Mouse (Mus musculus): Measurements from ENCODE around the gene Ecd. TPM values are rescaled to one million over a fixed set of nuclear protein-coding genes. Genes with fewer than 3 reads are reported as not detected.

Gene Ecd
- polyA plus RNA-seq, 1 experiment from 2014 or later: 58.6 TPM

DNA sequence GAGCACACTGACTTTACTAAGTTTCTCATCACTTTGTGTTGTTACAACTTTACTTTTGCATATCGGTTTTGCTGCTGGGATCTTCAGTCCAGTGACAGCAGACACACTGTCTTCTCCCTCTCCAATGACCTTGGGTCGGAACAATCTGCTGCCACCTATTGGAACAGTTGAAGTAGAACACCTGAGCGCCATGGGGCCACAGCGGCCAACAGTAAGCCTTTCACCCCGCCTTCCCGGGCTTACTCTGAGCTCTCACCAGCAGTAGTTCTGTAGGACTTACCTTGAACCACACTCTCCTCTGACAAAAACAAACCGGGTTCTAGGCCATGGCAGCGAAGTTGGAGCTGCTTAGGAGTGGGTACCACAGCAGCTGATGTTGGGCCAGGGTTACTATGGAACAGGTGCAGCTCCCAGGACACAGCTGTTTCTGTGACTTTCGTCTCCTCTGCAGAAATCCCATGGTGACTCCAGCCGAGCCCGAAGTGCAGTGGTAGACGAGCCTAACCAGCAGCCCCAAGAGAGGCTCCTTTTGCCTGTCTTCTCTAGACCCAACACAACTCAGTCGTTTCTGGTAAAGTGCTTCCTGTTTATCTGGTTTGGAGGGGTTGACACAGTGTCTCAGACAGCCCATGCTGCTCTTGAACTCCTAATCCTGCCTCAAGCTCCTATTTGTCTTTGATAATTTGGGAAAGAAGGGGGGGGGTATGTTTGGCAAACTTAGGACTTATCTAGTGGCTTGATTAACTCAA lies 30.6 kb upstream of the Ecd start:
- Histone ChIP-seq H3K4me3 (ENCODE audit: low read depth, low read length) (no peak overlapping the region), H3K27me3 (replicated peaks; ENCODE audit: control insufficient read depth, insufficient read depth, low read length) (no peaks in the 10 kb centered on the region), H3K9ac (ENCODE audit: low read length) (no peak overlapping the region), H3K4me2 (ENCODE audit: low read length) (no peak overlapping the region), H3K36me3 (ENCODE audit: control insufficient read depth, insufficient read depth, low read length) (peaks cover 64% of the 10 kb centered on the region), H3K4me1 (ENCODE audit: control insufficient read depth, insufficient read depth, low read length) (no peaks in the 10 kb centered on the region), H3K27ac (ENCODE audit: low read depth, low read length) (no peak overlapping the region), H3K9me3 (replicated peaks; ENCODE audit: control insufficient read depth, low read length) (no peaks in the 10 kb centered on the region)
- DNase-seq (ENCODE audit: low spot score): peak; percentile 34
- ATAC-seq: peak; percentile 72; the same call in 1 of the 2 replicates
- 35% methylated on average over 13 of the region's 13 CpGs for WGBS

DNA sequence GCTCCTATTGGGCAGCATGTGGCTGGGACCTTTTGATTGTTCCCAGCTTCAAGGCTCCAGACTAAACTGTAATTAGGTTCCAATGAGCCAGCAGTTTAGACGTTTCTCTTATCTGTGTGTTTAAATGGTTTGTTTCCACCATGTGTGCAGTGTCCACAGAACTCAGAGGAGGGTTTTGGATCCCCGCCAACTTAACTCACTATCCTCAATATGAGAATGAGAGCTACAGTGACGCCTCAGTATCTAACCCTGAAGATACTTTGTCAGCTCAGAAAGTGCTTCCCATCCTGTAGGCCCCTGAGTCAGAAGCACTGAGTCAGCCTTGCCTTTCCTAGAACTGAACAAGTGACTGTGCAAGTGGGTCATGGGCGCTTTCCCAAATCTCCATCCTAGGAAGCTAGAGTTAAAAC lies 29.2 kb upstream of the Ecd start:
- Histone ChIP-seq H3K4me3 (ENCODE audit: low read depth, low read length) (no peak overlapping the region), H3K4me1 (ENCODE audit: control insufficient read depth, insufficient read depth, low read length) (no peaks in the 10 kb centered on the region), H3K9ac (ENCODE audit: low read length) (no peak overlapping the region), H3K4me2 (ENCODE audit: low read length) (no peak overlapping the region), H3K27me3 (replicated peaks; ENCODE audit: control insufficient read depth, insufficient read depth, low read length) (no peaks in the 10 kb centered on the region), H3K27ac (ENCODE audit: low read depth, low read length) (no peak overlapping the region), H3K9me3 (replicated peaks; ENCODE audit: control insufficient read depth, low read length) (no peaks in the 10 kb centered on the region), H3K36me3 (ENCODE audit: control insufficient read depth, insufficient read depth, low read length) (peaks cover 64% of the 10 kb centered on the region)
- DNase-seq (ENCODE audit: low spot score) (no peak), ATAC-seq (no peak)
- 78% methylated on average over 4 of the region's 4 CpGs for WGBS

DNA sequence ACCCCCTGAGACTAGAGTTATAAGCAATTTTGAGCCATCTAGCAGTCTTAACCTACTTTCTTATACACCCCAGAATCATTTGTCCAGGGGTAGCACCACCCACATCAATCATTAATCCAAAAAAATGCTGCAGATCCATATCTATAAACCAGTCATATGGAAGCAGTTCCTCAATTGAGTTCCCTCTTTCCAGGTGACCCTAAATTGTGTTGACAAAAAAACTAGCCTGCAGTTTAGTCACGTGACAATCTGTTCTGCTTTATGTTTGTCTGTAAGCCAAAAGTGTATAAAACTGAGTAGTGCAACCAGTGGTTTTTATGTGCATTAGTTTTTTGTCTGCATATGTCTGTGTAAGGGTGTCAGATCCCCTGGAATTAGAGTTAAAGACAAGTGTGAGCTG lies 23.9 kb upstream of the Ecd start:
- Histone ChIP-seq H3K36me3 (ENCODE audit: control insufficient read depth, insufficient read depth, low read length) (peaks cover 60% of the 10 kb centered on the region), H3K27ac (ENCODE audit: low read depth, low read length) (no peak overlapping the region)
- WGBS: 91% methylated on average over 1 of the region's 1 CpGs

DNA sequence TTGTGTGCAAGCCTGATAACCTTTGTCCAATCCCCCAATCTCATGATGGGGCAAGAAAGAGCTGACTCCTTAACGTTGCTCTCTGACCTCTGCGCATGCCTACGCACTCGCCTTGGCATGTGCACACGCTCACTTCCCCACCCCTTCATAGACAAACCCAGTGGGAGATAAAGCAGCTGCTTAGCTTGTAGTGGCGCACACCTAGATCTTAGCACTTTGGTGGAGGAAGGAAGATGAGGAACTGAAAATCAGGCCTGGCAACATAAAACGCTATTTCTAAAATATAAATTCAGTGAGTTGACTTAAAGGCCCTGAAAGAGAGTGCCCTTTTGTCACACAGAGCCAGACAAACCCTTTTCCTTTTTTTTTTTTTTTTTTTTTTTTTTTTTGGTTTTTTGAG lies 22.9 kb upstream of the Ecd start:
- no peaks in the 10 kb centered on the region for H3K4me1 ChIP-seq (ENCODE audit: control insufficient read depth, insufficient read depth, low read length)

More for the DNA sequence above, 23.9 kb upstream of the Ecd start:
- no peak overlapping the region for H3K4me3 ChIP-seq (ENCODE audit: low read depth, low read length)
- DNase-seq (ENCODE audit: low spot score) (no peak), ATAC-seq (no peak)
- H3K27me3 ChIP-seq (replicated peaks; ENCODE audit: control insufficient read depth, insufficient read depth, low read length): no peaks in the 10 kb centered on the region
- no peak overlapping the region for H3K4me2 ChIP-seq (ENCODE audit: low read length)
- no peaks in the 10 kb centered on the region for H3K9me3 ChIP-seq (replicated peaks; ENCODE audit: control insufficient read depth, low read length)
- H3K9ac ChIP-seq (ENCODE audit: low read length): no peak overlapping the region
- H3K4me1 ChIP-seq (ENCODE audit: control insufficient read depth, insufficient read depth, low read length): no peaks in the 10 kb centered on the region

DNA sequence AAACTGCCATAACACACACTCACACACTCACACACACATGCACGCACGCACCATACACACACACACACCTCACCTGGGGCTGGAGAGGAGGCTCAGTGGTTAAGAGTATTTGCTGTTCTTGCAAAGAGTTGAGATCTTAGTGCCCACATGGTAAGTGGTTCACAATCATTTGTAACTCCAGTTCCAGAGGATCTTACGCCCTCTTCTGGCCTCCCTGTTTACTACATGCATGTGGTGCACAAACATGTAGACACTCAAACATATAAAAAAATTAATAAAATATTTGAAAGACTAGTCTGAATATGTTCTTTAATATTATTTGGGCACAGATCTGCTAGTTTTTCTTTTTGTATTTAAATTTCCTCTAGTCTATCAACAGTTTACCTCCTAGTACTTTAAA lies 20.4 kb upstream of the Ecd start:
- Histone ChIP-seq H3K4me2 (ENCODE audit: low read length) (no peak overlapping the region), H3K36me3 (ENCODE audit: control insufficient read depth, insufficient read depth, low read length) (peaks cover 68% of the 10 kb centered on the region)
- ATAC-seq: no peak

More for the DNA sequence above, 22.9 kb upstream of the Ecd start:
- WGBS: 89% methylated on average over 7 of the region's 7 CpGs
- no peak for ATAC-seq
- Histone ChIP-seq H3K27me3 (replicated peaks; ENCODE audit: control insufficient read depth, insufficient read depth, low read length) (no peaks in the 10 kb centered on the region), H3K4me3 (ENCODE audit: low read depth, low read length) (no peak overlapping the region), H3K36me3 (ENCODE audit: control insufficient read depth, insufficient read depth, low read length) (peaks cover 56% of the 10 kb centered on the region), H3K4me2 (ENCODE audit: low read length) (no peak overlapping the region), H3K9ac (ENCODE audit: low read length) (no peak overlapping the region), H3K27ac (ENCODE audit: low read depth, low read length) (no peak overlapping the region), H3K9me3 (replicated peaks; ENCODE audit: control insufficient read depth, low read length) (no peaks in the 10 kb centered on the region)
- DNase-seq (ENCODE audit: low spot score): no peak

DNA sequence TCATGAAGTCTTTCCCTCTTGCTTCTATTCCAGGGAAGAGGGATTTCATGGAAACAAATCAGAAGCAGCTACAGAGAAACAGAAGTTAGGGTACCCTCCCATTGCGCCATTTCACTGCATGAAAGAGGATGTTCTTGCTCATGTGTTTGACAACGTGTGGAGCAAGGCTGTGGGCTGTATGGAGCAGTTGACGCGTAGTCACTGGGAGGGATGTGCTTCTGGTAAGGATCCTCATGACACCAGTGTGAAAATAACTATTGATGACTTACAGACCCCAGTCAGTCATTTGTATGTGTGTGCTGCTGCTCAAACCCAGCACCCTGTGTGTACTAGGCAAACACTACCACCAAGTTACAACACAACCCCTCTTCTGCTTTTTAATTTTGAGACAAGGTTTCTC lies 15.3 kb upstream of the Ecd start:
- no peak for DNase-seq (ENCODE audit: low spot score)
- Histone ChIP-seq H3K9me3 (replicated peaks; ENCODE audit: control insufficient read depth, low read length) (no peaks in the 10 kb centered on the region), H3K27me3 (replicated peaks; ENCODE audit: control insufficient read depth, insufficient read depth, low read length) (no peaks in the 10 kb centered on the region), H3K9ac (ENCODE audit: low read length) (no peak overlapping the region), H3K4me1 (ENCODE audit: control insufficient read depth, insufficient read depth, low read length) (no peaks in the 10 kb centered on the region), H3K4me3 (ENCODE audit: low read depth, low read length) (no peak overlapping the region), H3K4me2 (ENCODE audit: low read length) (no peak overlapping the region), H3K36me3 (ENCODE audit: control insufficient read depth, insufficient read depth, low read length) (peaks cover 85% of the 10 kb centered on the region), H3K27ac (ENCODE audit: low read depth, low read length) (no peak overlapping the region)
- 96% methylated on average over 4 of the region's 4 CpGs for WGBS
- ATAC-seq: no peak

More for the DNA sequence above, 20.4 kb upstream of the Ecd start:
- DNase-seq (ENCODE audit: low spot score): no peak
- Histone ChIP-seq H3K27me3 (replicated peaks; ENCODE audit: control insufficient read depth, insufficient read depth, low read length) (no peaks in the 10 kb centered on the region), H3K9me3 (replicated peaks; ENCODE audit: control insufficient read depth, low read length) (no peaks in the 10 kb centered on the region), H3K4me1 (ENCODE audit: control insufficient read depth, insufficient read depth, low read length) (no peaks in the 10 kb centered on the region), H3K9ac (ENCODE audit: low read length) (no peak overlapping the region), H3K4me3 (ENCODE audit: low read depth, low read length) (no peak overlapping the region), H3K27ac (ENCODE audit: low read depth, low read length) (no peak overlapping the region)
- 95% methylated on average over 3 of the region's 3 CpGs for WGBS

DNA sequence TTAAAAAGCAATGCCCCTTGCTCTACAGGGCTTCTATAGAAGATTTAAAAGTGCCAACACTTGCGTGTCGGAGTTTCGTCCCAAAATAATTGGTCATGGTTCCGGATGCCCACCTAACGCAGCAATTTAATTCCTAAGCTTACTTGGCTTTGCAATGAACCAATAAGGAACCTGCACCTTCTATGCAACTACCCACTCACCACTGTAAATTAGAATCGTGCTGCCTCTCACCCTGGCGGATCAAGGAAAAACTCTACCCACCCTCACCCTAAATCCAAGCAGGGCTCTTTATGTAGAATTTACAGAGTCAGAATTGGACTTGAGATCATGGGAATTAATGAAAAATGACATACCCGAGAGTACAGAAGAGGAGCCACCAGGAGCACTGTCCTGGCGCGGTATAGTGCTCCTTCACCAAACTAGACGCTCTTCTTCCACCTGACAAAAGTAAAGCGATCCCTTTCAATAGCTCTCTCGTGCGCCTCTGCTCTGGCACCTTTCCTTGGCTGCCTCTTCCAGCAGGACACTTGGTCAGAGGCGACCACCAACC lies 405 bp downstream of the Ecd start:
- H3K27ac ChIP-seq (ENCODE audit: low read depth, low read length): peak overlapping the region; percentile 60; the same call in 1 of the 2 replicates
- H3K9ac ChIP-seq (ENCODE audit: low read length): peak overlapping the region; percentile 94
- peak overlapping the region; percentile 66 for H3K4me2 ChIP-seq (ENCODE audit: low read length)
- 5% methylated on average over 15 of the region's 15 CpGs for WGBS
- H3K4me1 ChIP-seq (ENCODE audit: control insufficient read depth, insufficient read depth, low read length): peaks cover 13% of the 10 kb centered on the region
- H3K4me3 ChIP-seq (ENCODE audit: low read depth, low read length): peak overlapping the region; percentile 82
- H3K27me3 ChIP-seq (replicated peaks; ENCODE audit: control insufficient read depth, insufficient read depth, low read length): no peaks in the 10 kb centered on the region
- H3K9me3 ChIP-seq (replicated peaks; ENCODE audit: control insufficient read depth, low read length): no peaks in the 10 kb centered on the region
- ATAC-seq (peak; percentile 72), DNase-seq (ENCODE audit: low spot score) (no peak)
- peaks cover 20% of the 10 kb centered on the region for H3K36me3 ChIP-seq (ENCODE audit: control insufficient read depth, insufficient read depth, low read length)

DNA sequence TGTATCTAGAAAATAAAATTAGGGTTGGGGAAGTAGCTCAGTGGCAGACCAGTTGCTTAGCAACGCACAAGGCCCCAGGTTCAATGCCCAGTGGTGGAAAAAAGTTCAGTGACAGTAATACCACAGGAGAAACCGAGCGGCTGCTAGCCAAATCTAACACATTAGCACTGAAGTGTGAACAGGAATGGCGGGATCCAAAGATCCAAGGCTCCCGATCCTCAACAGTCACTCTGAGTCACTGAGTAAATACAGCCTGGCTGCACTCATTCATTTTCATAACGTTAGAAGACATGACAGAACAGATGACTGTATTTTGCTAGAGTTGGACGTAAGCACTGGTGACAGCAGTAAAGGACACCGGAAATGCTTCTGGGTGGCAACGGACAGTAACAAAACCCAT lies 2.0 kb downstream of the Ecd start:
- H3K4me2 ChIP-seq (ENCODE audit: low read length): no peak overlapping the region
- WGBS: 88% methylated on average over 9 of the region's 9 CpGs
- DNase-seq (ENCODE audit: low spot score) (no peak), ATAC-seq (no peak)
- H3K27me3 ChIP-seq (replicated peaks; ENCODE audit: control insufficient read depth, insufficient read depth, low read length): no peaks in the 10 kb centered on the region
- H3K9me3 ChIP-seq (replicated peaks; ENCODE audit: control insufficient read depth, low read length): no peaks in the 10 kb centered on the region
- H3K27ac ChIP-seq (ENCODE audit: low read depth, low read length): no peak overlapping the region
- peaks cover 24% of the 10 kb centered on the region for H3K36me3 ChIP-seq (ENCODE audit: control insufficient read depth, insufficient read depth, low read length)
- no peak overlapping the region for H3K4me3 ChIP-seq (ENCODE audit: low read depth, low read length)
- no peak overlapping the region for H3K9ac ChIP-seq (ENCODE audit: low read length)
- H3K4me1 ChIP-seq (ENCODE audit: control insufficient read depth, insufficient read depth, low read length): peaks cover 13% of the 10 kb centered on the region

DNA sequence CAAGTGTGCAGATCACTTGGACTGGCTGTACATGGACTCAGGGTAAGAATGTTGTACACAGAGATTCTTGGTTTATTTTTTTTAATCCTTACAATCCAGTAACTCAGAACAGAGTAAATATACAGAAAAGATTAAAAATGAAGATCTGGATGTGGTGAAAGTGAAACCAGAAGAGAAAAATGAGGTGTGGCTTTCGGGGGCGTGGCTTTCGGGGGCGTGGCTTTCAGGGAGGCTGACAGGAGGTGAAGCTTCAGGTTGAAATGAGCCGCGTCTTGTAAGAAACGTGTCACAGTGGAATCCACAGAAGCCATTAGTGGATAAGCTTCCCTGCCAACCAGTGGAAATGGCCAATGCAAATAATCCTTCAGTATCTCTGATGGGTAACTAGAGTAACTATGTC lies 7.1 kb downstream of the Ecd start:
- no peak overlapping the region for H3K9ac ChIP-seq (ENCODE audit: low read length)
- H3K27ac ChIP-seq (ENCODE audit: low read depth, low read length): no peak overlapping the region
- H3K36me3 ChIP-seq (ENCODE audit: control insufficient read depth, insufficient read depth, low read length): peaks cover 50% of the 10 kb centered on the region
- H3K27me3 ChIP-seq (replicated peaks; ENCODE audit: control insufficient read depth, insufficient read depth, low read length): no peaks in the 10 kb centered on the region
- no peak for ATAC-seq
- H3K4me2 ChIP-seq (ENCODE audit: low read length): no peak overlapping the region
- no peaks in the 10 kb centered on the region for H3K9me3 ChIP-seq (replicated peaks; ENCODE audit: control insufficient read depth, low read length)
- WGBS: 81% methylated on average over 7 of the region's 7 CpGs
- H3K4me3 ChIP-seq (ENCODE audit: low read depth, low read length): no peak overlapping the region
- no peak for DNase-seq (ENCODE audit: low spot score)
- no peaks in the 10 kb centered on the region; the same call in 1 of the 2 replicates for H3K4me1 ChIP-seq (ENCODE audit: control insufficient read depth, insufficient read depth, low read length)
